Mouse (Mus musculus): ENCODE results near the gene Ube2d1. TPM values are rescaled to one million over a fixed set of nuclear protein-coding genes. Genes with fewer than 3 reads are reported as not detected.

Gene Ube2d1
- total RNA-seq (2021) = 10 to 100 TPM; 60.3 to 62.5 TPM
- long read RNA-seq, experiment 1, transcript Ube2d1-201 (7 exons, 1,431 nt) = major isoform, 24 of 30 reads
- long read RNA-seq, experiment 1, partial matches to known transcripts = 1 of 30 reads
- long read RNA-seq, experiment 1, other reads (novel, unspliced or antisense) = 5 of 30 reads
- long read RNA-seq, experiment 2, transcript Ube2d1-201 (7 exons, 1,431 nt) = major isoform, 20 of 24 reads
- long read RNA-seq, experiment 2, partial matches to known transcripts = 0 of 24 reads
- long read RNA-seq, experiment 2, other reads (novel, unspliced or antisense) = 4 of 24 reads

GRCm38 (mm10) chr10:71285126-71285580, at the start of gene Ube2d1:
Ube2d1 (minus strand) TSS chr10:71285262.
- intact Hi-C loops (cut with DNase I) = no loop called here
- peak; percentile 83 to 91 for DNase-seq (ENCODE audit: low spot score in 2 of 2)

- intact Hi-C loops (cut with DNase I) = no loop called here
Observed at GRCm38 (mm10) chr10:71332859-71333258, 47.8 kb upstream of the Ube2d1 start.

GRCm38 (mm10) chr10:71332376-71332775, 47.3 kb upstream of the Ube2d1 start:
- DNase-seq (ENCODE audit: low spot score in 2 of 2) = no peak

More at GRCm38 (mm10) chr10:71332859-71333258, 47.8 kb upstream of the Ube2d1 start:
- no peak for DNase-seq (ENCODE audit: low spot score in 2 of 2)

GRCm38 (mm10) chr10:71331908-71332307, 46.8 kb upstream of the Ube2d1 start:
- intact Hi-C loops (cut with DNase I) = no loop called here
- no peak for DNase-seq (ENCODE audit: low spot score in 2 of 2)

More at GRCm38 (mm10) chr10:71332376-71332775, 47.3 kb upstream of the Ube2d1 start:
- intact Hi-C loops (cut with DNase I) = no loop called here

- DNase-seq (ENCODE audit: low spot score in 2 of 2) = no peak
- intact Hi-C loops (cut with DNase I) = no loop called here
Observed at GRCm38 (mm10) chr10:71330070-71330469, 45.0 kb upstream of the Ube2d1 start.

- intact Hi-C loops (cut with DNase I) = no loop called here
Observed at GRCm38 (mm10) chr10:71329295-71329694, 44.2 kb upstream of the Ube2d1 start.

GRCm38 (mm10) chr10:71328870-71329269, 43.8 kb upstream of the Ube2d1 start:
- intact Hi-C loops (cut with DNase I) = no loop called here
- no peak for DNase-seq (ENCODE audit: low spot score in 2 of 2)

More at GRCm38 (mm10) chr10:71329295-71329694, 44.2 kb upstream of the Ube2d1 start:
- no peak for DNase-seq (ENCODE audit: low spot score in 2 of 2)

- no peak for DNase-seq (ENCODE audit: low spot score in 2 of 2)
- intact Hi-C loops (cut with DNase I) = no loop called here
Observed at GRCm38 (mm10) chr10:71328382-71328781, 43.3 kb upstream of the Ube2d1 start.

- no peak for DNase-seq (ENCODE audit: low spot score in 2 of 2)
- intact Hi-C loops (cut with DNase I) = loop anchor here (1.0 kb wide), 1 partner anchor 74 kb away; no protein-coding TSS in a partner anchor
Observed at GRCm38 (mm10) chr10:71327386-71327785, 42.3 kb upstream of the Ube2d1 start.

GRCm38 (mm10) chr10:71326789-71327188, 41.7 kb upstream of the Ube2d1 start:
- intact Hi-C loops (cut with DNase I) = loop anchor here (1.0 kb wide), 1 partner anchor 75 kb away; no protein-coding TSS in a partner anchor
- peak; percentile 71 to 79 for DNase-seq (ENCODE audit: low spot score in 2 of 2)

GRCm38 (mm10) chr10:71326123-71326522, 41.1 kb upstream of the Ube2d1 start:
- intact Hi-C loops (cut with DNase I) = no loop called here

GRCm38 (mm10) chr10:71323669-71324068, 38.6 kb upstream of the Ube2d1 start:
- no peak for DNase-seq (ENCODE audit: low spot score in 2 of 2)
- intact Hi-C loops (cut with DNase I) = no loop called here

More at GRCm38 (mm10) chr10:71326123-71326522, 41.1 kb upstream of the Ube2d1 start:
- DNase-seq (ENCODE audit: low spot score in 2 of 2) = no peak

- intact Hi-C loops (cut with DNase I) = no loop called here
- DNase-seq (ENCODE audit: low spot score in 2 of 2) = no peak
Observed at GRCm38 (mm10) chr10:71316497-71316896, 31.4 kb upstream of the Ube2d1 start.

GRCm38 (mm10) chr10:71316056-71316455, 31.0 kb upstream of the Ube2d1 start:
- DNase-seq (ENCODE audit: low spot score in 2 of 2) = no peak
- intact Hi-C loops (cut with DNase I) = no loop called here

- intact Hi-C loops (cut with DNase I) = no loop called here
- DNase-seq (ENCODE audit: low spot score in 2 of 2) = no peak
Observed at GRCm38 (mm10) chr10:71314596-71314995, 29.5 kb upstream of the Ube2d1 start.

- intact Hi-C loops (cut with DNase I) = no loop called here
- no peak for DNase-seq (ENCODE audit: low spot score in 2 of 2)
Observed at GRCm38 (mm10) chr10:71310288-71310687, 25.2 kb upstream of the Ube2d1 start.

GRCm38 (mm10) chr10:71308199-71308598, 23.1 kb upstream of the Ube2d1 start:
- intact Hi-C loops (cut with DNase I) = no loop called here
- no peak for DNase-seq (ENCODE audit: low spot score in 2 of 2)

- DNase-seq (ENCODE audit: low spot score in 2 of 2) = no peak
- intact Hi-C loops (cut with DNase I) = no loop called here
Observed at GRCm38 (mm10) chr10:71306759-71307158, 21.7 kb upstream of the Ube2d1 start.

GRCm38 (mm10) chr10:71306190-71306589, 21.1 kb upstream of the Ube2d1 start:
- peak; percentile 45 to 56 for DNase-seq (ENCODE audit: low spot score in 2 of 2)
- intact Hi-C loops (cut with DNase I) = no loop called here

GRCm38 (mm10) chr10:71302490-71302889, 17.4 kb upstream of the Ube2d1 start:
- intact Hi-C loops (cut with DNase I) = no loop called here
- DNase-seq (ENCODE audit: low spot score in 2 of 2) = peak in 1 of 2 experiments; percentile 49

GRCm38 (mm10) chr10:71300161-71300560, 15.1 kb upstream of the Ube2d1 start:
- DNase-seq (ENCODE audit: low spot score in 2 of 2) = no peak
- intact Hi-C loops (cut with DNase I) = no loop called here
